Mouse (Mus musculus): ENCODE results near the gene Tecpr1.

DNA sequence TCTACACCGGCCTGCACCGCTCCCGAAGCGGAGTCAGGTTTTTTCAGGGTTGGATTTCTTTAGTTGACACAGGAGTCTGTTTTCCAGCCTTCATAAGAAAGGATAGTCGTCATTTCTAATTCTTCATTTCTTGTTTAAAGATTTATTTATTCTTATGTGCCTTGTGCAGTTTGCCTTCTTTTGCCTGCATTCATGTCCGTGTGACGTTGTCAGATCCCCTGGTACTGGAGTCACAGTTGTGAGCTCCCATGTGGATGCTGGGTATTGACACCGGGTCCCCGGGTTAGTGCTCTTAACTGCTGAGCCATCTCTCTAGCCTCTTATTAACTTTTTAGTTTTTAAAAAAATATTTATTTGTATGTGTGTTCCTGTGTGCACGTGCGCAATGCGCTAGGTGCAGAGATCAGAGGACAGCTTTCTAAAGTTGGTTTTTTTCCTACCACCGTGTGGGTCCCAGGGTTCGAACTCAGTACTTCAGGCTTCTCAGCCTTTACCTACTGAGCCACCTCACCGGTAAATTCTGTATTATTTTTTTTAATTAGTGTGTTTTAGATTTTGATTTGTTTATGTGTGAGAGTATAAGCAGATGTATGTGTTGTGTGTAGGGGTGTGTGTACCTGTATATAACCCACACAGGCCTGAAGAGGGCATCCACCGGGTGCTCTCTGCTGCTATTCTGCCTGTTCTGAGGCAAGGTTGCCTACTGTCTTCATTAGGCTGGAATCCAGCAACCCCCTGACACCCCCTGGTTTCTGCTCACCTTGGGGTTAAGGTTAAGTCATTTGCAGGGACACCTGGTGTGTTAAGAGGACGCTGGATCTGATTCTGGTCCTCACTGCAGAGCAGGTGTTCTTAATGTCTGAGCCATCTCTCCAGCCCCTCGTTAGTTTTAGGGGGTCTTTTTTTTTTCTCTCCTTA is 743 bp upstream of the Tecpr1 start:
- TF ChIP-seq CTCF (IDR thresholded peaks at IDR 0.05; ENCODE audit: control insufficient read depth, insufficient read depth, insufficient replicate concordance, low read depth, low read length), result no peak
- TF ChIP-seq POLR2A (IDR thresholded peaks at IDR 0.05; ENCODE audit: control insufficient read depth, low read depth, low read length), result no peak
